Mouse (Mus musculus) liver, adult (tissue): ENCODE results near the gene Sh3gl2.

Experiments used
- GATA4 ChIP-seq: IDR thresholded peaks from 2 replicates; pipeline ENCODE4 v1.6.1; 2014; ENCODE audit warnings: mild to moderate bottlenecking, low read length; ENCODE audit not compliant: insufficient replicate concordance

Sh3gl2 gene

GRCm38 (mm10) chr4:85526966-85527566 lies 322.1 kb downstream of the Sh3gl2 start:
- TF ChIP-seq GATA4: no peak

GRCm38 (mm10) chr4:85529852-85530251 lies 324.9 kb downstream of the Sh3gl2 start:
- TF ChIP-seq GATA4: no peak

DNA sequence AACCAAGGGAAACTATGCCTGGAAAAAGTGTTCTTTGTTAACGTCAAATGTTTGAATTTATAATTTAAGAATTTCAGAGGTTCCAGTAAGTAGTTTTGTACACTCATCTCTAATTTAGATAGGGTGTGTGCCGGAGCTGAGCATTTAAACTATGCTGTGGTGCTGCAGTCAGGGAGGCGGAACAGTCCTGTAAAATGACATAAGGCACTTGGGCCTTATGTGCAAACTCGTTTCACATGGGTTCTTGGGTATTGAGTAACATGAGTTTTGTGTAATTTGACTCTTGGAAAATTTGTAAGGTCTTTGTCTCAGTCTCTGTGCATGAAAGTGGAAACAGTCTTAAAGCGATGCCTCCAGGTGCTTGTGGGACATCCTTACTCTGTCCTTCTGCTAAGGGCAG lies 334.8 kb downstream of the Sh3gl2 start:
- TF ChIP-seq GATA4: no peak

GRCm38 (mm10) chr4:85543221-85543620 lies 338.3 kb downstream of the Sh3gl2 start:
- TF ChIP-seq GATA4: no peak

- TF ChIP-seq GATA4: no peak
Observed at GRCm38 (mm10) chr4:85554696-85555095, 349.8 kb downstream of the Sh3gl2 start.

DNA sequence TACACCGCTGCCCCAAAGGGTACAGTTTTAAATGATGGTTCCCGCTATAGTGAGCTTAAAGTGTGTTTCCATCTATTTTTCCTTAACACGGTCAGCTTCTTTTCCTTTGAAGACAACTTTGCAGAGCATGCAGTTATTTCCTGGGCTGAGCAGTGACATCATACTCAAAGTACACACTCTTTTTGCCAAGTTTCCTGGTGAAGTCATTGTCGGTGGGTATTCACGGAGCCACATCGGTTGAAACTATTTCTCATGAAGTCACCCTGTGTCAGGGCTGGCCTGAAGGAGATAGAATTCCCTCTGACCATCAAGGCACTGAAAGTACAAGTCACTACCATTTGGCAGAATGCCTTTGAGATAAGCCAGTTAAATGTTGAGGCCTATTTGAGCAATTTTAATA lies 354.8 kb downstream of the Sh3gl2 start:
- TF ChIP-seq GATA4: no peak

DNA sequence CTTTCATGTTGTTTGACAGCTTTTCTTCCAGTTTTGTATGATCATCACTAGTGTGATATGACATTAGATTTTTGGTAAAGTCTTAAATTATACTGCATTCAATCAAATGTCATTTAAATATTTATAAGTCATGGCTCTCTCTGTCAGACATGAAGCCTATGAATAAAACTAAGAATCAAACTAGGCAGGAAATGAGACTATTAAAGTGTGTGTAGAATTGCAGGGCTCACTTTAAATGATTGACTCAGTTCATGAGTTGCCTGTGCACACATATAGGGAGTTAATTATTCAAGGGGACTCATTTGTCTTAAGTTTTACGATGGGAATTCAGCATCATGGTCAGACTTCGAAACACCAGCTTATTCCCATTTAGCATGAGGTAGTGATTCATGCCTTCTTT lies 380.5 kb downstream of the Sh3gl2 start:
- TF ChIP-seq GATA4: no peak

DNA sequence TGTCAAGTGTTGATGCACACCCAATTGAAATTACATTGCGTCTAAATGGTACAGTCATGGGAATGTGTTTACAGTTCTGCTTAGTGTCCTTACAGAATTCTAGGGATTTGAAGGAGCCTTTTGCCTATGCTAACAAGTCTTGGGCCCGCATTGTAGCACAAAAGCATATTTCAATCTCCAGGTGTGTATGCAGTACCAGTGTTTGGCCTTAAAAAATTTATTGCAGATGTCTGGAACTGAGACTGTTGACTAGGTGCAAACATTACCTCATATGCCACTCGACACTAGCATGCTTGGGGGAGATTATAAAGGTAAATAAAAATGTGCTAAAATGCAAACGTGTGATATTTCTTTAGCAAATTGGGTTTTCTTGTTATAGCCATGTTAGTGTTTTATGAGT lies 384.0 kb downstream of the Sh3gl2 start:
- TF ChIP-seq GATA4: no peak

DNA sequence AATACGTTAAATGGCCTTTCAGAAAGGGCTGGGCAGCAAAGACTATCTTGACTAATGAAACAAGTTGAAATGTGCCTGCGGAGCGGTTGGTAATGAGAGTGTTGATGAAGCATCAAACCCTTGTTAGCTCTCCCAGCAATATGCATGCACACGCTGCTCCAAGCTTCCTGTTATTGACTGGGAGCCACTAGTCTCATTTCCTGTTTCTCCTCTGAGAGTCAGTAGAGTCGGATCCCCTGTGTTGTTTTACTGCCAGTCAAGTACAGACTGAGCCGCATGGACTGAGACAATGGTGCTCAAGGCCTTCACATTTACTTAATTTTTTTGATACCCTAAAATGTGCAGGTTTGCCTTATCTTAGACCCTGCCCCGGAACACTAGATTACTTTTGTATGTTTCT lies 386.1 kb downstream of the Sh3gl2 start:
- TF ChIP-seq GATA4: no peak

- TF ChIP-seq GATA4: no peak
Observed at GRCm38 (mm10) chr4:85594159-85594558, 389.2 kb downstream of the Sh3gl2 start.

DNA sequence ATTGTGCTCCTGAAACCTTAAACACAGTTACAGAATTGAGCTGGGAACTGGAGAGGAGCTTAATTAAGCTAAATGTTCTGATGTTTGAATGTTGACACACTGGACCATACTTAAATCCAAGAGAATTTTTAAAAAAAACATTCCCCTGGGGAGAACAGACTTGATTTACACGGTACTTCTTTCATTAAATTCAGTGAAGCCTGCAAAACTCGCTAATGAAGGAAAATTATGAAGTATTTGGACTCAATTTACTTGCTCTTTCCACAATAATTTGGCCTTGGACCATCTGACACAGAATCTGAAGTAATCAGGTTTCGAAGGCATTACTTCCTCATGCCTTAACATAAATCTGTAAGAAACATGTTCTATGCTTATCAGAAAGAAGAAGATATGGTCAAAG lies 408.4 kb downstream of the Sh3gl2 start:
- TF ChIP-seq GATA4: no peak

DNA sequence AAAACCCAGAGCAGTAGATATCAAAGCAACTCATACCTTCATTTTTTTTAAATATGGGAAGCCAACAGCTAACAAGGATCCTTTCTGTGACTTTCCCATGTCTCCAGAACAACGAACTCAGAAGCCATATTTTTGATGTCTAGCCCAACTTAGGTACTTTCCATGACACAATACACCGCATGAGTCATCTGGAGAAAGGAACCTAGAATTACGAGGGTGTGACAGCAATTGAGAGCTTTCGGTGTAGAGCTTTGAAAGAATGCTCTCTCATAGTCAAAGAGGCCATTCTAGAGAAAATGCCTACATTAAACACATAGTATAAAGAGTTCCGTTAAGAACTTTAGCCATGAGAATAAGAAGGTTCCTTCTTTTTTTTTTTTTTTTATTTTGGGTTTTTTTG lies 413.8 kb downstream of the Sh3gl2 start:
- TF ChIP-seq GATA4: no peak

- TF ChIP-seq GATA4: no peak
Observed at GRCm38 (mm10) chr4:85619261-85619660, 414.3 kb downstream of the Sh3gl2 start.

DNA sequence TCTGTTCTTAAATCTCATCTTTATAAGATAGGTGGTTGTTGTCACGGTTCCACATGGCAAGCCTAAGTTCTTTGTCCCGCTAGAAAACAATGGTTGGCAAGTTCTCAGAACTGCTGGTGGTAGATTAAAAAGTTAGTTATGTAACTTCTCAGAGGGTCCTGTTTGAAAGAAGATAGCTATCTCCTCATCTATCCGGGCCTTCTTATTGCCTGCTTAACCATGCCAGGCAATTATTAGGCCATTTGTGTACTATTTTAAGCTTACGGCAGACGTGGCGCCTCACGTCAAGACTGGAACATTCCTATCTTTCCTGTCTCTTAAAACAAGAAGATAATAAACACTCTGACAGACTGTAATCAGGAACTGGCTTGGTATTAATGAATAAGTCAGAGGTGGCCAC lies 424.5 kb downstream of the Sh3gl2 start:
- no peak for TF ChIP-seq GATA4

GRCm38 (mm10) chr4:85669271-85669670 lies 464.3 kb downstream of the Sh3gl2 start:
- TF ChIP-seq GATA4: no peak

DNA sequence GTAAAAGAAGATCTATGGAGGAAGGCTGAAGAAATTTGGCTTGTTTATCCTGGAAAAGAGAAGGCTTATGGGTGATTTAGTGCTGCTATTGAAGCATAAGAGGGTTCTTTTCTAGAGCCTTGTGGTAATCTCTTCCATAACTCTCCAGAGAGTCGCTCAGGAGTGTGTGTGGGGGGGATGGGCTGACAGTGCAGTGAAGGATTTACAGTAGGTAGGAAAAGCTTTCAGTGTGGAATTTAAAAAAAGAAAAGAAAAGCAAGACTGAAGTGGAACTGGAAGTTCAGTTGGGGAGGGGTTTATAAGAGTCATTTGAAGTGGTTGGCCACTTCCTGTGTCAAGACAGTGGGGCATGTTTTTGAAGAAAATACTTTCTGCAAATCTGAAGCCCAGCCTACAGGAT lies 464.8 kb downstream of the Sh3gl2 start:
- TF ChIP-seq GATA4: no peak

GRCm38 (mm10) chr4:85672290-85672689 lies 467.4 kb downstream of the Sh3gl2 start:
- TF ChIP-seq GATA4: no peak

GRCm38 (mm10) chr4:85677621-85678020 lies 472.7 kb downstream of the Sh3gl2 start:
- no peak for TF ChIP-seq GATA4

GRCm38 (mm10) chr4:85686160-85686559 lies 481.2 kb downstream of the Sh3gl2 start:
- no peak for TF ChIP-seq GATA4
